Mouse (Mus musculus) embryonic facial prominence, embryonic 15.5 days (tissue): Measurements from ENCODE around the gene Cavin1. TPM values are rescaled to one million over a fixed set of nuclear protein-coding genes. Genes with fewer than 3 reads are reported as not detected.

Experiments used
- ATAC-seq: fragments of 200-750 bp; cut with Nextera tagmentation; 2 replicates; pipeline ENCODE4 v1.8.0; 2017; ENCODE audit warnings: low read depth, moderate TSS enrichment; ENCODE audit not compliant: insufficient number of reproducible peaks, low FRiP score, low TSS enrichment
- H3K27ac ChIP-seq: fragments of 300-500 bp; sonication (generic); replicated peaks from 2 replicates; pipeline ENCODE4 v1.5.1; 2015; ENCODE audit warnings: mild to moderate bottlenecking, inconsistent platforms
- H3K27me3 ChIP-seq: fragments of 300-500 bp; sonication (generic); 2 replicates; pipeline ENCODE4 v1.6.1; 2015; ENCODE audit warnings: inconsistent platforms
- H3K36me3 ChIP-seq: fragments of 300-500 bp; sonication (generic); 2 replicates; pipeline ENCODE4 v1.6.1; 2015; ENCODE audit warnings: mild to moderate bottlenecking, inconsistent platforms
- H3K4me1 ChIP-seq: fragments of 300-500 bp; sonication (generic); 2 replicates; pipeline ENCODE4 v1.6.1; 2015; ENCODE audit warnings: inconsistent platforms
- H3K4me2 ChIP-seq: fragments of 300-500 bp; sonication (generic); replicated peaks from 2 replicates; pipeline ENCODE4 v1.6.1; 2015; ENCODE audit warnings: mild to moderate bottlenecking, inconsistent platforms
- H3K4me3 ChIP-seq: fragments of 300-500 bp; sonication (generic); replicated peaks from 2 replicates; pipeline ENCODE4 v1.5.1; 2015; ENCODE audit warnings: mild to moderate bottlenecking, inconsistent platforms
- H3K9ac ChIP-seq: fragments of 300-500 bp; sonication (generic); 2 replicates; pipeline ENCODE4 v1.6.1; 2015; ENCODE audit warnings: inconsistent platforms
- H3K9me3 ChIP-seq: fragments of 300-500 bp; sonication (generic); replicated peaks from 2 replicates; pipeline ENCODE4 v1.6.1; 2016; ENCODE audit warnings: inconsistent platforms
- WGBS: fragments of 180-500 bp; shearing (Covaris S2); methylation state at CpG from one replicate; pipeline ENCODE4 v1.1.7; 2015; 5-methylcytosine and 5-hydroxymethylcytosine counted together
- polyA plus RNA-seq: library from polyadenylated mRNA; unstranded; fragments of >200 nt; fragmentation: Nextera tagmentation; extraction: Ambion mirVana; gene quantifications from 2 replicates; pipeline ENCODE4 v1.2.1, GENCODE M21; 2015

The Cavin1 gene
- polyA plus RNA-seq, 1 experiment from 2014 or later: 330 TPM

DNA sequence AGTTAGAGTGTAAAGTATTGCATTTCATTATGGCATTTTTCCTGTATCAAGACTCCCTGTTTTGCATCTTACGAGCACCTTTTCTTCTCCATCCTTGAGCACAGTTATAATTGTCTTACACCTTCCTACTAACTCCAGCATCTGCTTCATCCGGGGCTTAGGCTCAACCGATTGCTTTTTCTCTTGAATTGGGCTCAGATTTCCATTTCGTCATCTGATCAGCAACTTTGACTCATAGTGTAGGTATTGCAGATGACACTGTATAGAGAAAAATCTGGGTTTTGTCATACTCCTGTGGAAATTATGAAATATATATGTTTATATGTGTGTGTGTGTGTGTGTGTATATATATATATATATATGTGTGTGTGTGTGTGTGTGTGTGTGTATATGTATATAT is 25.8 kb upstream of the Cavin1 start:
- H3K9ac ChIP-seq: no peak overlapping the region
- H3K27me3 ChIP-seq: no peaks in the 10 kb centered on the region
- ATAC-seq: no peak
- 68% methylated on average over 4 of the region's 4 CpGs for WGBS
- H3K36me3 ChIP-seq: no peaks in the 10 kb centered on the region
- no peaks in the 10 kb centered on the region for H3K4me1 ChIP-seq
- no peak overlapping the region for H3K4me3 ChIP-seq
- H3K4me2 ChIP-seq: no peak overlapping the region
- no peak overlapping the region for H3K27ac ChIP-seq
- no peaks in the 10 kb centered on the region for H3K9me3 ChIP-seq

GRCm38 (mm10) chr11:100994655-100995054 is 24.0 kb upstream of the Cavin1 start:
- Histone ChIP-seq H3K27me3 (no peaks in the 10 kb centered on the region), H3K9ac (no peak overlapping the region), H3K4me2 (no peak overlapping the region), H3K4me1 (no peaks in the 10 kb centered on the region), H3K4me3 (no peak overlapping the region), H3K27ac (no peak overlapping the region), H3K9me3 (no peaks in the 10 kb centered on the region), H3K36me3 (no peaks in the 10 kb centered on the region)
- ATAC-seq: no peak
- 62% methylated on average over 5 of the region's 5 CpGs for WGBS

GRCm38 (mm10) chr11:100994233-100994632 is 23.5 kb upstream of the Cavin1 start:
- WGBS: 60% methylated on average over 9 of the region's 9 CpGs
- no peak overlapping the region for H3K27ac ChIP-seq
- H3K4me1 ChIP-seq: no peaks in the 10 kb centered on the region

GRCm38 (mm10) chr11:100993437-100993836 is 22.8 kb upstream of the Cavin1 start:
- WGBS: 64% methylated on average over 2 of the region's 2 CpGs
- Histone ChIP-seq H3K4me1 (no peaks in the 10 kb centered on the region), H3K4me3 (no peak overlapping the region), H3K9ac (no peak overlapping the region), H3K36me3 (no peaks in the 10 kb centered on the region), H3K27me3 (no peaks in the 10 kb centered on the region), H3K4me2 (no peak overlapping the region), H3K9me3 (no peaks in the 10 kb centered on the region), H3K27ac (no peak overlapping the region)
- no peak for ATAC-seq

More at GRCm38 (mm10) chr11:100994233-100994632, 23.5 kb upstream of the Cavin1 start:
- no peak overlapping the region for H3K4me3 ChIP-seq
- no peak overlapping the region for H3K9ac ChIP-seq
- H3K36me3 ChIP-seq: no peaks in the 10 kb centered on the region
- no peak overlapping the region for H3K4me2 ChIP-seq
- no peaks in the 10 kb centered on the region for H3K9me3 ChIP-seq
- ATAC-seq: no peak
- H3K27me3 ChIP-seq: no peaks in the 10 kb centered on the region

DNA sequence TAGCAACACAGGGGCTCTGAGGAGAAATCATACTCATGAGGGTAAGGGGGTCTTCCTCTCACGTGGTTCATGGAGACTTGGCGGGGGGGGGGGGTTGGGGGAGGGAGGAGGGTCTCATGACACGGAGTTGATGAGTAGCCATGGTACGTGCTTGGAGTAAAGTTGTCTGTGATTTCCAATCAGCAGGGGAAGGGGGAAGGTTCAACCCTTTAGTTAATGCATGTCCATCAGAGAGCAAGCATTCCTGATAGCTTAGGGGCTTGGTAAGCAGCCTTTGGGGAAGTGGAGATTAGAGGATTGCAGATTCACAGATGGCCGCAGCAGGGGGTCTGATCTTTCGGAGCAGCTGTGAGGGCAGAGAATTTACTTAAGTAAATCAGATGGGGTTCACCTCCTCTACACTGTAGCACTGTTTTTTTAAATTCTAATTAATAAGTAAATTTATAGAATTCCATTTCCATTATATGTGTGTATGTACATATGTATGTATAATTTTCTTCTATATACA is 20.4 kb upstream of the Cavin1 start:
- 25% methylated on average over 6 of the region's 6 CpGs for WGBS
- no peak for ATAC-seq
- no peak overlapping the region for H3K4me3 ChIP-seq

GRCm38 (mm10) chr11:100989666-100990065 is 19.0 kb upstream of the Cavin1 start:
- Histone ChIP-seq H3K4me1 (no peaks in the 10 kb centered on the region), H3K27me3 (no peaks in the 10 kb centered on the region), H3K36me3 (no peaks in the 10 kb centered on the region), H3K4me3 (no peak overlapping the region), H3K9me3 (no peaks in the 10 kb centered on the region), H3K27ac (no peak overlapping the region), H3K9ac (no peak overlapping the region), H3K4me2 (no peak overlapping the region)
- 58% methylated on average over 2 of the region's 2 CpGs for WGBS
- no peak for ATAC-seq

More for the DNA sequence above, 20.4 kb upstream of the Cavin1 start:
- no peaks in the 10 kb centered on the region for H3K36me3 ChIP-seq
- no peak overlapping the region for H3K9ac ChIP-seq
- H3K9me3 ChIP-seq: no peaks in the 10 kb centered on the region
- no peaks in the 10 kb centered on the region for H3K4me1 ChIP-seq
- no peak overlapping the region for H3K4me2 ChIP-seq
- no peak overlapping the region for H3K27ac ChIP-seq
- no peaks in the 10 kb centered on the region for H3K27me3 ChIP-seq

DNA sequence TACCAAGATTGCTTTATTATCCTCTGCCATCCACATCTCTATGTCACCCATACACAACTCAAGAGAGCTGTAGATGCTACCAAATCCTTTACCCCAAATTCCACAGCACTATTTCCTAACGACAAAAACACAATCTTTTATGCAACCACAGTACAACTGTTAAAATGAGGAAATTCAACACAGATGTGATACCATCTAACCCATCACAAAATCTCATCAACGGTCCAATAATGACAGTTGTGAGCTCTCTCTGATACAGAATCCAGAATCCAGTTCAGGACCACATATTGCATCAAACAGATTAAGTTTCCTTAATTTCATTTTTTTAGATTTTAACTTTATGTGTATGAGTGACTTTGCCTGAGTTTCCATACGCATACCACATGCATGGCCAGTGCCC is 18.0 kb upstream of the Cavin1 start:
- Histone ChIP-seq H3K9me3 (no peaks in the 10 kb centered on the region), H3K9ac (no peak overlapping the region), H3K36me3 (no peaks in the 10 kb centered on the region), H3K27me3 (no peaks in the 10 kb centered on the region), H3K4me3 (no peak overlapping the region), H3K4me2 (no peak overlapping the region), H3K4me1 (no peaks in the 10 kb centered on the region), H3K27ac (no peak overlapping the region)
- ATAC-seq: no peak
- 65% methylated on average over 3 of the region's 3 CpGs for WGBS

- Histone ChIP-seq H3K4me1 (peaks cover 8% of the 10 kb centered on the region; the same call in 1 of the 2 replicates), H3K27ac (no peak overlapping the region), H3K36me3 (no peaks in the 10 kb centered on the region), H3K27me3 (peaks cover 9% of the 10 kb centered on the region), H3K9me3 (no peaks in the 10 kb centered on the region), H3K9ac (no peak overlapping the region), H3K4me2 (no peak overlapping the region), H3K4me3 (no peak overlapping the region)
- ATAC-seq: no peak
- WGBS: 38% methylated on average over 3 of the region's 3 CpGs
These were observed 14.9 kb upstream of the Cavin1 start for GRCm38 (mm10) chr11:100985607-100986006.

GRCm38 (mm10) chr11:100983778-100984131 is 13.1 kb upstream of the Cavin1 start:
- WGBS: 69% methylated on average over 7 of the region's 7 CpGs
- no peak overlapping the region; the same call in 1 of the 2 replicates for H3K4me2 ChIP-seq
- peak overlapping the region; percentile 2; the same call in 1 of the 2 replicates for H3K9ac ChIP-seq

GRCm38 (mm10) chr11:100983125-100983777 is 12.6 kb upstream of the Cavin1 start:
- no peak overlapping the region for H3K27ac ChIP-seq
- peak overlapping the region; percentile 35 for H3K4me3 ChIP-seq
- no peaks in the 10 kb centered on the region for H3K36me3 ChIP-seq
- peaks cover 22% of the 10 kb centered on the region; the same call in 1 of the 2 replicates for H3K4me1 ChIP-seq
- peak overlapping the region; percentile 21; the same call in 1 of the 2 replicates for H3K9ac ChIP-seq
- WGBS: 3% methylated on average over 20 of the region's 20 CpGs
- no peaks in the 10 kb centered on the region for H3K9me3 ChIP-seq
- peak; percentile 71; the same call in 1 of the 2 replicates for ATAC-seq
- peak overlapping the region; percentile 56 for H3K4me2 ChIP-seq
- peaks cover 9% of the 10 kb centered on the region for H3K27me3 ChIP-seq

More at GRCm38 (mm10) chr11:100983778-100984131, 13.1 kb upstream of the Cavin1 start:
- no peak overlapping the region for H3K4me3 ChIP-seq
- peaks cover 22% of the 10 kb centered on the region; the same call in 1 of the 2 replicates for H3K4me1 ChIP-seq
- H3K9me3 ChIP-seq: no peaks in the 10 kb centered on the region
- H3K27me3 ChIP-seq: peaks cover 9% of the 10 kb centered on the region
- H3K36me3 ChIP-seq: no peaks in the 10 kb centered on the region
- H3K27ac ChIP-seq: no peak overlapping the region
- ATAC-seq: no peak

DNA sequence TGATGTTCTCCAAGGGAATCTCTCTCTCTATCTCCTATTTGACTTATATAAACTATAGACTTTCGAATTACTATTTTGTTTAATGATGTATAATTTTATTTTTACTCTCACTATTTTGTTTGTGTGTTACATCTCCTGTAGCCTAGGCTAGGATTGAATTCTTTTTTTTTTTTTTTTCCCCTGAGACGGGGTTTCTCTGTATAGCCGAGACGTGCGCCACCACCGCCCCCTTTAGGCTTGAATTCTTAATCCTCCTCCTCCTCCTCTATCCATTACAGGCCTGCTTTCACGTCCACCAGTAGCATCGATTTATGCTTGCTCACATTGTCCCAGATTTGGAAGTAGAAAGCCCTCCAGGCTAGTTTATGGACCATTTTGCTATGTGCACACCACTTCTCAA is 11.4 kb upstream of the Cavin1 start:
- Histone ChIP-seq H3K4me2 (no peak overlapping the region), H3K4me1 (peaks cover 22% of the 10 kb centered on the region; the same call in 1 of the 2 replicates), H3K27ac (no peak overlapping the region), H3K4me3 (no peak overlapping the region), H3K36me3 (no peaks in the 10 kb centered on the region), H3K9ac (no peak overlapping the region), H3K9me3 (no peaks in the 10 kb centered on the region), H3K27me3 (peaks cover 9% of the 10 kb centered on the region)
- ATAC-seq: no peak
- 27% methylated on average over 8 of the region's 8 CpGs for WGBS

GRCm38 (mm10) chr11:100981236-100981635 is 10.5 kb upstream of the Cavin1 start:
- H3K27ac ChIP-seq: no peak overlapping the region
- H3K9ac ChIP-seq: no peak overlapping the region
- no peaks in the 10 kb centered on the region for H3K36me3 ChIP-seq
- H3K27me3 ChIP-seq: peaks cover 9% of the 10 kb centered on the region
- 55% methylated on average over 3 of the region's 3 CpGs for WGBS
- no peaks in the 10 kb centered on the region for H3K9me3 ChIP-seq
- no peak overlapping the region for H3K4me3 ChIP-seq
- no peak for ATAC-seq
- no peak overlapping the region for H3K4me2 ChIP-seq
- peaks cover 22% of the 10 kb centered on the region; the same call in 1 of the 2 replicates for H3K4me1 ChIP-seq
